Mouse (Mus musculus) CH12.LX (cell line): ENCODE measurements around the gene Tbc1d16. TPM values are rescaled to one million over a fixed set of nuclear protein-coding genes. Genes with fewer than 3 reads are reported as not detected.
A peak's percentile ranks its signal among the peaks of the same experiment; 100 is the strongest.

Experiments
- DNase-seq: peaks from one replicate; pipeline ENCODE4 v3.0.0-alpha.2; 2013; ENCODE audit errors: extremely low read depth
- H3K27ac ChIP-seq: 2 replicates; pipeline ENCODE4 v1.5.1; 2012; ENCODE audit warnings: low read depth, mild to moderate bottlenecking, control low read depth, moderate library complexity; ENCODE audit not compliant: insufficient read depth
- H3K27me3 ChIP-seq: replicated peaks from 2 replicates; pipeline ENCODE3; 2012; ENCODE audit warnings: inconsistent platforms
- H3K36me3 ChIP-seq, 2 experiments: replicated peaks in 1 of 2; 2 replicates each; pipeline versions ENCODE3 to v1.6.1; 2012; ENCODE audit warnings: inconsistent platforms in 1 of 2, low read length in 1 of 2, mild to moderate bottlenecking in 1 of 2, mixed read lengths in 1 of 2, moderate library complexity in 1 of 2; ENCODE audit not compliant: control insufficient read depth in 1 of 2, insufficient read depth in 1 of 2
- H3K4me1 ChIP-seq, 2 experiments: 2 replicates each; pipeline ENCODE4 v1.6.1; 2012; ENCODE audit warnings: inconsistent platforms in 1 of 2, moderate library complexity in 1 of 2; ENCODE audit not compliant: insufficient read depth in 2 of 2, control insufficient read depth in 1 of 2
- H3K4me2 ChIP-seq: 2 replicates; pipeline ENCODE4 v1.6.1; 2012; ENCODE audit warnings: low read depth, mild to moderate bottlenecking, control low read depth; ENCODE audit not compliant: poor library complexity, insufficient read depth, severe bottlenecking
- H3K4me3 ChIP-seq, 3 experiments: fragments of 150-350 bp in 1 of 3; sonication (generic) in 1 of 3; replicated peaks in 1 of 3; 2 replicates each; pipeline versions ENCODE3 to v1.5.1; 2011 to 2012; ENCODE audit warnings: low read depth in 2 of 3, low read length in 2 of 3, mild to moderate bottlenecking in 2 of 3, moderate library complexity in 2 of 3, control low read depth in 1 of 3, improper control_type of control experiment in 1 of 3, inconsistent platforms in 1 of 3, mixed read lengths in 1 of 3; ENCODE audit not compliant: poor library complexity in 1 of 3
- H3K79me2 ChIP-seq: replicated peaks from 2 replicates; pipeline ENCODE4 v1.6.1; 2012; ENCODE audit warnings: mild to moderate bottlenecking, moderate library complexity; ENCODE audit not compliant: control insufficient read depth, poor library complexity, insufficient read depth, severe bottlenecking; ENCODE audit errors: extremely low read depth
- H3K9ac ChIP-seq: 2 replicates; pipeline ENCODE4 v1.6.1; 2012; ENCODE audit warnings: low read depth, mild to moderate bottlenecking, control low read depth, moderate library complexity; ENCODE audit not compliant: insufficient read depth
- H3K9me3 ChIP-seq: replicated peaks from 2 replicates; pipeline ENCODE3; 2012; ENCODE audit warnings: low read length, inconsistent platforms, mixed read lengths
- CTCF ChIP-seq, 2 experiments: IDR thresholded peaks in 1 of 2; conservative IDR thresholded peaks in 1 of 2; 2 replicates each; pipeline ENCODE4 v1.5.1; 2011 to 2012; ENCODE audit warnings: low read depth in 2 of 2, low read length in 2 of 2, improper control_type of control experiment in 1 of 2, inconsistent platforms in 1 of 2, mild to moderate bottlenecking in 1 of 2, moderate library complexity in 1 of 2
- ELF1 ChIP-seq: IDR thresholded peaks from 2 replicates; pipeline ENCODE4 v1.6.1; 2014; ENCODE audit warnings: low read depth, mild to moderate bottlenecking, inconsistent platforms, low read length, improper control_type of control experiment
- ETS1 ChIP-seq: conservative IDR thresholded peaks from 2 replicates; pipeline ENCODE4 v1.6.1; 2012; ENCODE audit warnings: low read depth, mild to moderate bottlenecking, inconsistent platforms, low read length, improper control_type of control experiment, moderate library complexity
- HCFC1 ChIP-seq: IDR thresholded peaks from 2 replicates; pipeline ENCODE4 v1.6.1; 2012; ENCODE audit warnings: low read depth, mild to moderate bottlenecking, inconsistent platforms, low read length, improper control_type of control experiment
- JUN ChIP-seq: IDR thresholded peaks from 2 replicates; pipeline ENCODE4 v1.6.1; 2011; ENCODE audit warnings: low read depth, mild to moderate bottlenecking, low read length, improper control_type of control experiment, moderate library complexity; ENCODE audit not compliant: insufficient read depth
- JUND ChIP-seq: conservative IDR thresholded peaks from 2 replicates; pipeline ENCODE4 v1.6.1; 2011; ENCODE audit warnings: low read depth, low read length, improper control_type of control experiment
- MAFK ChIP-seq: IDR thresholded peaks from 2 replicates; pipeline ENCODE4 v1.6.1; 2011; ENCODE audit warnings: low read length, improper control_type of control experiment; ENCODE audit not compliant: insufficient replicate concordance
- MAZ ChIP-seq: IDR thresholded peaks from 2 replicates; pipeline ENCODE4 v1.6.1; 2012; ENCODE audit warnings: low read depth, mild to moderate bottlenecking, inconsistent platforms, low read length, improper control_type of control experiment, moderate library complexity
- MEF2A ChIP-seq: IDR thresholded peaks from 2 replicates; pipeline ENCODE4 v1.6.1; 2014; ENCODE audit warnings: low read depth, mild to moderate bottlenecking, inconsistent platforms, low read length, improper control_type of control experiment, borderline replicate concordance
- MXI1 ChIP-seq: IDR thresholded peaks from 2 replicates; pipeline ENCODE4 v1.6.1; 2011; ENCODE audit warnings: mild to moderate bottlenecking, low read depth, low read length, improper control_type of control experiment
- NELFE ChIP-seq: IDR thresholded peaks from 2 replicates; pipeline ENCODE4 v1.6.1; 2011; ENCODE audit warnings: low read depth, low read length, improper control_type of control experiment
- POLR2A ChIP-seq: IDR thresholded peaks from 2 replicates; pipeline ENCODE4 v1.6.1; 2011; ENCODE audit warnings: low read depth, mild to moderate bottlenecking, improper control_type of control experiment, low read length
- RAD21 ChIP-seq: IDR thresholded peaks from 2 replicates; pipeline ENCODE4 v1.6.1; 2011; ENCODE audit warnings: low read depth, mild to moderate bottlenecking, low read length, improper control_type of control experiment, moderate library complexity
- TBP ChIP-seq: conservative IDR thresholded peaks from 2 replicates; pipeline ENCODE4 v1.6.1; 2011; ENCODE audit warnings: low read depth, low read length, improper control_type of control experiment
- USF2 ChIP-seq: conservative IDR thresholded peaks from 2 replicates; pipeline ENCODE4 v1.6.1; 2011; ENCODE audit warnings: low read depth, low read length, improper control_type of control experiment
- ZC3H11A ChIP-seq: IDR thresholded peaks from 2 replicates; pipeline ENCODE4 v1.6.1; 2012; ENCODE audit warnings: low read depth, mild to moderate bottlenecking, inconsistent platforms, low read length, improper control_type of control experiment
- ZMIZ1 ChIP-seq: IDR thresholded peaks from 2 replicates; pipeline ENCODE4 v1.6.1; 2012; ENCODE audit warnings: low read depth, mild to moderate bottlenecking, inconsistent platforms, low read length, improper control_type of control experiment
- ZNF384 ChIP-seq: IDR thresholded peaks from 2 replicates; pipeline ENCODE4 v1.6.1; 2012; ENCODE audit warnings: low read depth, low read length, improper control_type of control experiment, inconsistent platforms
- dilution Hi-C: fragments of 300-500 bp; cut with MboI; formaldehyde crosslinking; loops from 2 replicates; pipeline ENCODE4 v1.14.3; 2020; ENCODE audit warnings: low sequenced_read_pairs; ENCODE audit not compliant: extremely low pct_unique_long_range_greater_than_20kb, extremely low pct_ligation_motif_present
- in situ Hi-C: fragments of 300-500 bp; cut with MboI; formaldehyde crosslinking; loops from 3 replicates; pipeline ENCODE4 v1.14.3; 2019; ENCODE audit warnings: low sequenced_read_pairs, low pct_ligation_motif_present, low pct_unique_long_range_greater_than_20kb, mixed read lengths
- polyA plus RNA-seq: library from polyadenylated mRNA; unstranded; fragments of >175 nt; gene quantifications from 2 replicates; pipeline ENCODE4 v1.2.1, GENCODE M21; 2012; ENCODE audit warnings: low read depth; ENCODE audit not compliant: insufficient read length
- total RNA-seq, 2 experiments: library from RNA; depleted of rRNA; stranded (reverse); fragments of 300-350 nt in 1 of 2; fragments of >200 nt in 1 of 2; gene quantifications; 2 replicates each; pipeline ENCODE4 v1.2.3; 2012 to 2014

The Tbc1d16 gene
- total and polyA plus RNA-seq, 3 experiments, result 0.79 to 15.9 (median 2.7) TPM

GRCm38 (mm10) chr11:119143376-119144002, 84.8 kb downstream of the Tbc1d16 start:
- no peaks in the 10 kb centered on the region for H3K9me3 ChIP-seq
- in situ Hi-C loops (no loop called here), dilution Hi-C loops (no loop called here)
- H3K36me3 ChIP-seq, result no peaks in the 10 kb centered on the region
- H3K79me2 ChIP-seq, result no peaks in the 10 kb centered on the region
- no peak overlapping the region for H3K27ac ChIP-seq
- peaks cover 31 to 71% of the 10 kb centered on the region in 2 experiments for H3K4me1 ChIP-seq
- H3K4me2 ChIP-seq, result no peak overlapping the region
- peaks cover 14% of the 10 kb centered on the region for H3K27me3 ChIP-seq
- DNase-seq, result no peak
- H3K4me3 ChIP-seq, result no peak overlapping the region
- H3K9ac ChIP-seq, result no peak overlapping the region
- 0 out of 2 replicates have a peak, but pooled peaks have one; percentile 29 for TF ChIP-seq MXI1
- no peak for TF ChIP-seq RAD21
- TF ChIP-seq ZC3H11A, result no peak

GRCm38 (mm10) chr11:119142615-119143014, 85.7 kb downstream of the Tbc1d16 start:
- H3K4me3 ChIP-seq, result no peak overlapping the region
- no peaks in the 10 kb centered on the region for H3K9me3 ChIP-seq
- H3K9ac ChIP-seq, result no peak overlapping the region
- H3K4me2 ChIP-seq, result no peak overlapping the region
- TF ChIP-seq HCFC1 (no peak), ZNF384 (no peak), ELF1 (no peak), TBP (no peak), NELFE (no peak), ZC3H11A (no peak), ETS1 (no peak), JUN (no peak), JUND (no peak), ZMIZ1 (no peak), MAZ (no peak), MAFK (no peak), CTCF (conservative IDR thresholded peaks at IDR 0.05 in 1 of 2, IDR thresholded peaks at IDR 0.05 in 1 of 2; ENCODE audit: low read depth in 2 of 2, low read length in 2 of 2) (no peak), POLR2A (no peak), USF2 (no peak), RAD21 (no peak), MEF2A (no peak)
- DNase-seq, result no peak
- in situ Hi-C loops, result no loop called here
- H3K27me3 ChIP-seq, result peaks cover 13% of the 10 kb centered on the region
- H3K79me2 ChIP-seq, result no peaks in the 10 kb centered on the region
- H3K4me1 ChIP-seq, result peaks cover 26 to 68% of the 10 kb centered on the region in 2 experiments
- no peaks in the 10 kb centered on the region for H3K36me3 ChIP-seq
- dilution Hi-C loops, result no loop called here
- H3K27ac ChIP-seq, result no peak overlapping the region
